Mouse (Mus musculus) intestine, embryonic 16.5 days (tissue): ENCODE data around the gene Dapl1. TPM values are rescaled to one million over a fixed set of nuclear protein-coding genes. Genes with fewer than 3 reads are reported as not detected.

Experiments used
- ATAC-seq: fragments of 200-750 bp; cut with Nextera tagmentation; 2 replicates; pipeline ENCODE4 v1.8.0; 2017; ENCODE audit warnings: moderate TSS enrichment, moderate library complexity
- H3K27ac ChIP-seq: fragments of 300-500 bp; sonication (generic); 2 replicates; pipeline ENCODE4 v1.5.1; 2014; ENCODE audit warnings: mild to moderate bottlenecking, low read length
- H3K27me3 ChIP-seq: fragments of 300-500 bp; sonication (generic); replicated peaks from 2 replicates; pipeline ENCODE4 v1.6.1; 2014; ENCODE audit warnings: low read length, control low read depth, mixed read lengths; ENCODE audit not compliant: control insufficient read depth, insufficient read depth
- H3K36me3 ChIP-seq: fragments of 300-500 bp; sonication (generic); 2 replicates; pipeline ENCODE4 v1.6.1; 2014; ENCODE audit warnings: low read length, control low read depth; ENCODE audit not compliant: control insufficient read depth, insufficient read depth
- H3K4me1 ChIP-seq: fragments of 300-500 bp; sonication (generic); 2 replicates; pipeline ENCODE4 v1.6.1; 2014; ENCODE audit warnings: low read length, control low read depth, mixed read lengths; ENCODE audit not compliant: control insufficient read depth, insufficient read depth
- H3K4me2 ChIP-seq: fragments of 300-500 bp; sonication (generic); 2 replicates; pipeline ENCODE4 v1.6.1; 2014; ENCODE audit warnings: low read depth, low read length, control low read depth
- H3K4me3 ChIP-seq: fragments of 300-500 bp; sonication (generic); 2 replicates; pipeline ENCODE4 v1.5.1; 2014; ENCODE audit warnings: mild to moderate bottlenecking, low read length
- H3K9ac ChIP-seq: fragments of 300-500 bp; sonication (generic); 2 replicates; pipeline ENCODE4 v1.6.1; 2014; ENCODE audit warnings: low read depth, low read length
- H3K9me3 ChIP-seq: fragments of 300-500 bp; sonication (generic); 2 replicates; pipeline ENCODE4 v1.6.1; 2016; ENCODE audit warnings: low read length, control low read depth; ENCODE audit not compliant: control insufficient read depth
- WGBS: fragments of 180-500 bp; shearing (Covaris S2); extraction: QIAGEN DNeasy Blood & Tissue Kit; methylation state at CpG from one replicate; pipeline ENCODE4 v1.1.7; 2014; 5-methylcytosine and 5-hydroxymethylcytosine counted together
- polyA plus RNA-seq: library from polyadenylated mRNA; unstranded; fragments of >200 nt; fragmentation: Nextera tagmentation; extraction: Ambion mirVana; gene quantifications from 2 replicates; pipeline ENCODE4 v1.2.1, GENCODE M21; 2015

Dapl1 gene
- polyA plus RNA-seq, 1 experiment from 2014 or later: not detected

DNA sequence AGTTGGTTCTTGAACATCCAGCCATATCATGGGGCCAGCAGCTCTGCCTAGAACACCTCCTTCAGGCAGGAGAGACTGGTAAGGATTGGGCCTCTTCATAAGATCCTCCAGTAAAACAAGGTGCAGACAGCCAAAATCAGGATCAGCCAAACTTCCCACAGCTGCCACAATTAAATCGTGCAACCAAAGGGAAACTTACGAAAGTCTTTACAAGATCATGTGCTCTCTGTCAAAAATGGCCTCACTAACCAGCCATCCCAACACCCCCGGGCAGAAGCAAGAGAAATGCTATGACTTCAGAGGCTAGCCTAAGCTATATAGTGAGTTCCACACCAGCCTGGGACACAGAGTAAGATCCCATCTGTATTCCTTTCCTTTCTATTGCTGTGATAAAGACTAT lies 35.9 kb upstream of the Dapl1 start:
- Histone ChIP-seq H3K4me2 (no peak overlapping the region), H3K9me3 (no peaks in the 10 kb centered on the region), H3K27ac (no peak overlapping the region), H3K36me3 (no peaks in the 10 kb centered on the region), H3K27me3 (no peaks in the 10 kb centered on the region), H3K4me3 (no peak overlapping the region), H3K4me1 (no peaks in the 10 kb centered on the region), H3K9ac (no peak overlapping the region)
- no peak for ATAC-seq
- WGBS: 87% methylated on average over 3 of the region's 3 CpGs

DNA sequence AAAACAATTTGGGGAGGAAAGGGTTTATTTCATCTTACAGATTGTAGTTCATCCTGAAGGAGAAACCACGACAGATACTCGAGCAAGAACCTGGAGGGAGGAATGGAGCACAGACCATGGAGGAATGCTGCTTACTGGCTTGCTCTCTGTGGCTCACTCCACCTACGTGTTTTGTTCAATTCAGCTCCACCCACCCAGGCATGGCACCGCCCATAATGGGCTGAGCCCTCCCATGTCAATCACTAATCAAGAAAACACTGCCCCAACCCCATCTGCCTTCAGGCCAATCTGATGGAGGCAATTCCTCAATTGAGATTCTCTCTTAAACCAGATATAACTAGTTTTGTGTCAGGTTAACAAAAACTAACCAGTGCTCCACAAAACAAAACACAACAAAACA lies 35.5 kb upstream of the Dapl1 start:
- H3K9me3 ChIP-seq: no peaks in the 10 kb centered on the region
- no peak overlapping the region for H3K27ac ChIP-seq
- 72% methylated on average over 4 of the region's 4 CpGs for WGBS
- ATAC-seq: no peak
- no peaks in the 10 kb centered on the region for H3K36me3 ChIP-seq
- no peaks in the 10 kb centered on the region for H3K27me3 ChIP-seq
- H3K9ac ChIP-seq: no peak overlapping the region
- no peak overlapping the region for H3K4me2 ChIP-seq
- H3K4me1 ChIP-seq: no peaks in the 10 kb centered on the region
- no peak overlapping the region for H3K4me3 ChIP-seq

DNA sequence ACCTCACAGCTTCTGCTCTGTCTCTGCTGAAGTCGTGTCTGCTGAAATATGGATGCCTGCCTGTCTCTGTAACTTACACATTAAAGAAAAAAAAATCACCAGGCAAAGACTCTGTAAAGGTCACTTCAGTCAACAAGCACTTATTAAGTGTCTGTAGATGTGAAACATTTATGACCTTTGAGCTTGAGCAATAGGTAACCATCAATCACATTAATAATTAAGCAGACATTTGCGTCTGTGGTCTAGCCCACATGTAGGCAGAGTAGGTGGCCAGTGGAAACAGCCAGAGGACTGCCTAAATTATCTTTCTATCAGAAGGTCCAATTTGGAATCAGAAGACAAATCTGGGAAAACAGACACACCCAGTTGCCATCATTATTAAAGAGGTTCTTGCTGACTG lies 32.8 kb upstream of the Dapl1 start:
- Histone ChIP-seq H3K9ac (no peak overlapping the region), H3K4me1 (no peaks in the 10 kb centered on the region), H3K4me3 (no peak overlapping the region), H3K36me3 (no peaks in the 10 kb centered on the region), H3K27ac (no peak overlapping the region), H3K27me3 (no peaks in the 10 kb centered on the region), H3K9me3 (no peaks in the 10 kb centered on the region), H3K4me2 (no peak overlapping the region)
- peak; percentile 50; the same call in 1 of the 2 replicates for ATAC-seq
- WGBS: 41% methylated on average over 2 of the region's 2 CpGs

DNA sequence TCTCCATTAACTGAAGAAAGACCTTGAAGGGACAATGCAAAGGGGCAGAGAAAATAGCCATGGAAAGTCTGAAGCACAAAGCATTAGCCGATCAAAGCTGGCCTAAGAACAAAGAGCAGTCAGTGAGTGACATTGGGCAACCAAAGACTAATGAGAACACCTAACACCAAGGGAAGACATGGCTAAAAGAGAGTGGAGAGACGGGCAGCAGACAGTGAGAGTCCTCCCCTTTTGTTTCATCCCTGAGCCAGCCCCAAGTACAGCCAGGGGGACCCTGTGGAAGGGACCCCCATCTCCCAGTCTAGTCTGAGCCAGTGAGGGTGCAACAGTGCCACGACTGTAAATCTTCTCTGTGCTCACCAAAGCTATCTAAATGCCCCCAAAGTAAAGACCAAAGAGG lies 32.4 kb upstream of the Dapl1 start:
- no peaks in the 10 kb centered on the region for H3K9me3 ChIP-seq
- no peaks in the 10 kb centered on the region for H3K36me3 ChIP-seq
- H3K9ac ChIP-seq: no peak overlapping the region
- no peak overlapping the region for H3K27ac ChIP-seq
- no peak overlapping the region for H3K4me3 ChIP-seq
- no peak for ATAC-seq
- no peak overlapping the region for H3K4me2 ChIP-seq
- H3K4me1 ChIP-seq: no peaks in the 10 kb centered on the region
- no peaks in the 10 kb centered on the region for H3K27me3 ChIP-seq
- 81% methylated on average over 3 of the region's 3 CpGs for WGBS

DNA sequence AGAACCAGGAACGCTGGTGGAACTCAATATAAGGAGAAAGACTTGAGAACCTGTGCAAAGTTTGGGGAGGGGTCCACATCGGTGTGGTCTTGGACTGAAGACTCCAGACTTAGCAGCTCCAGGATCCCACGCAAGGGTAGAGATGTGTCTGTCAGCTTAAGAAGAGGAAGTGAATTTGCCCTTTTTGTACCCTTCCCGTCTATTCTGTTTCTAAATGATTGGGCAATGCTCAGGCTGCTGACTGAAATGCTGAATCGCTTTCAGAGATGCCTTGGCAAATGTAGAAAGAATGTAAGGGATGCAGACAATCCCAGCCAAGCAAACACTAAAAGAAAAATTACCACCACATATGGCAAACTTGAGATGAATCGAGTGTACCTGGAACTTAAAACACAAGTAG lies 22.4 kb upstream of the Dapl1 start:
- WGBS: 78% methylated on average over 6 of the region's 6 CpGs
- Histone ChIP-seq H3K4me3 (no peak overlapping the region), H3K27me3 (no peaks in the 10 kb centered on the region)

DNA sequence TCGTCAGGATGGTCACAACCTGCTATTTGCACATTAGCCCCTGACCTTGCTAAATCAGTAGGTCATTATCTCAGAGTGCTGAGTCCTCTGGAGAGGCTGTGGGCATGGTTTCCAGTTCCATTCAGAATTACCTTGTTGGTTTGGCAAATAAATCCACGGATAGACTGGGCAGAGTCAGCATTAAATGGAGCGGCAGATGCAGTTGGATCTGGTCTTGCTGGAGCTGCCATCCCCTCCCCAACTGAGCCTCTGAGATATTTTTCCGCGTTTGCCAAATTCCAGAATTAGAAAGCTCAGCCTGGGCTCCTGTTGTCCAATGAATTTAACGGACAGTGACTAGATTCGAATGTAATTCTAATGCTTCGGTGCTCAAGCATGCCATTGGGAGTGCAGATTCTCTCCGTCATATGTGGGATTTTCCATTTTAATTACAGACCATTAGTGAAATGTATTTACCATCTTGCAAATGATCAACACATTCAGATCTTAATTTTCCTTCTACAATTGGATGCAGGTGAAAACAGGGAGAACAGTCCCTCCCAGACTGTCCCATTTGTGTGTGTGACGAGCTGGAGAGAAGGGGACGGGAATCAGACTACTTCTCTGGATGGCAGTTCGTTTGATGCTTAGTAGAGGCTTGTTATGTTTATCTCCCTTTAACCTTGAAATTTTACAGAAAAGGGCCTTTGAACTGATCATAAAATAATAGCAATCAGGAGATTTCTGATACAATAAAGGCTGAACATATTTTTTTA lies 20.8 kb upstream of the Dapl1 start:
- ATAC-seq: no peak
- Histone ChIP-seq H3K4me2 (no peak overlapping the region), H3K9ac (no peak overlapping the region), H3K4me1 (no peaks in the 10 kb centered on the region), H3K27ac (no peak overlapping the region), H3K4me3 (no peak overlapping the region), H3K27me3 (no peaks in the 10 kb centered on the region), H3K9me3 (no peaks in the 10 kb centered on the region), H3K36me3 (no peaks in the 10 kb centered on the region)
- WGBS: 70% methylated on average over 12 of the region's 12 CpGs

More for the DNA sequence above, 22.4 kb upstream of the Dapl1 start:
- Histone ChIP-seq H3K36me3 (no peaks in the 10 kb centered on the region), H3K9me3 (no peaks in the 10 kb centered on the region), H3K4me2 (no peak overlapping the region), H3K9ac (no peak overlapping the region), H3K27ac (no peak overlapping the region), H3K4me1 (no peaks in the 10 kb centered on the region)
- ATAC-seq: no peak

DNA sequence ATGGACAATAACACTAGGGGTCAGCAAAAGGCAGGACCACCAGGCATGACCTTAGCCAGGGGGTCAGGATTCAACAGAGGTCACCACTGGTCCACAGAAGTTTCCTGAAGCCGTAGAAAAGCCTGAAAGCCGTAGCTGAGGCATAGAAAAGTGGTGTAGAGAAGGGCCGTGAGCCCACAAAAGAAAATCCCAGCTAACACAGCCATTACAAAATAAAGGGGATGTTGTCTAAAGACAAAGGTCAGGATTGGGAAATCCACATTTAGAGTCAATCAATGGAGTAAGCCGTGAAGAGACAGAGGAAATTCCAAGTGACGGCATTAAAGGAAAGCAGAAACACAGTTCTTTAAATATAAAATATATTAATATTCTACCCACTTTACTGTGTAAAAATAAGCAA lies 18.8 kb upstream of the Dapl1 start:
- H3K4me1 ChIP-seq: no peaks in the 10 kb centered on the region
- H3K27me3 ChIP-seq: no peaks in the 10 kb centered on the region
- ATAC-seq: no peak
- H3K9me3 ChIP-seq: no peaks in the 10 kb centered on the region
- no peak overlapping the region for H3K27ac ChIP-seq
- H3K4me2 ChIP-seq: no peak overlapping the region
- WGBS: 74% methylated on average over 5 of the region's 5 CpGs
- no peak overlapping the region for H3K9ac ChIP-seq
- no peak overlapping the region for H3K4me3 ChIP-seq
- no peaks in the 10 kb centered on the region for H3K36me3 ChIP-seq

DNA sequence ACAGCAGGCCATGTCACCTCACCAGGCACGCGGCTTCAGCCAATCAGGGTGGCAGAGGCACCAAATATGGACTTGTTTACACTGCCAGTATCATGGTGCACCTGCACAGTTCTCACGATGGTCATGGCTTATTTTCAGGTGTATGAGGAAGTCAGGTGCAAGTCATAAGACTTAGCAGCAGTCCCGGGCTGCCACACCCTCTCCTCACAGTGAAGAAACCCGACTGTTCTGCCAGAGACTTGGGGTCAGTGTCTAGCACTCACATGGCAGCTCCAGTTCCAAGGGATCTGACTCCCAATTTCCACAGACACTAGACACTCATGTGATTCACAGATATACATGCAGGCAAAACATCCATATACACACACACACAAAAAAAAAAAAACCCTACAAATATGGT lies 18.1 kb upstream of the Dapl1 start:
- H3K4me1 ChIP-seq: 0 out of 2 replicates have a peak, but pooled peaks cover 4% of the 10 kb centered on the region
- no peaks in the 10 kb centered on the region for H3K9me3 ChIP-seq
- no peak overlapping the region for H3K9ac ChIP-seq
- WGBS: 75% methylated on average over 5 of the region's 5 CpGs
- H3K27ac ChIP-seq: no peak overlapping the region
- peak; percentile 48; the same call in 1 of the 2 replicates for ATAC-seq
- H3K4me3 ChIP-seq: no peak overlapping the region
- no peaks in the 10 kb centered on the region for H3K27me3 ChIP-seq
- H3K36me3 ChIP-seq: no peaks in the 10 kb centered on the region
- no peak overlapping the region for H3K4me2 ChIP-seq

DNA sequence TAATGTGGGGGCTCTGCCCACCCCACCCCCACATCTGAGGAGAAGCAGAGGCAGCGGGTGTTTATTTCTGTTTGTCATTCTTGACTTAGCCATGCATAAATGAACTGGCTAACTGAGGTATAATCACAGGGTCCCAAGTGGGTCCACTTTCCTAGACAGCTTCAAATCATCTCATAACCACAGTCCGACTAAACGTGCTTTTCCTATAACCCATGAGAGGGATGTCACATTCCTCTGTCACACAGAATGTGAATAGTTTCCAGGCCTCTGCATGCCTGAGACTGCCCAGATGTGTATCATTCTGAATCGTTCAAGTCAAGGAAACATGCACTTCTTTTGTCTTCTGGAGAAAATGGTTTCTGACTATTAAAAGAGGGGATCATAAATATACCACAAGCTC lies 17.4 kb upstream of the Dapl1 start:
- no peak overlapping the region for H3K4me3 ChIP-seq
- H3K27me3 ChIP-seq: no peaks in the 10 kb centered on the region
- ATAC-seq: peak; percentile 33; the same call in 1 of the 2 replicates
- H3K9me3 ChIP-seq: no peaks in the 10 kb centered on the region
- H3K27ac ChIP-seq: no peak overlapping the region
- H3K4me1 ChIP-seq: 0 out of 2 replicates have a peak, but pooled peaks cover 4% of the 10 kb centered on the region
- no peak overlapping the region for H3K9ac ChIP-seq
- WGBS: 38% methylated on average over 4 of the region's 4 CpGs
- no peak overlapping the region for H3K4me2 ChIP-seq
- no peaks in the 10 kb centered on the region for H3K36me3 ChIP-seq

DNA sequence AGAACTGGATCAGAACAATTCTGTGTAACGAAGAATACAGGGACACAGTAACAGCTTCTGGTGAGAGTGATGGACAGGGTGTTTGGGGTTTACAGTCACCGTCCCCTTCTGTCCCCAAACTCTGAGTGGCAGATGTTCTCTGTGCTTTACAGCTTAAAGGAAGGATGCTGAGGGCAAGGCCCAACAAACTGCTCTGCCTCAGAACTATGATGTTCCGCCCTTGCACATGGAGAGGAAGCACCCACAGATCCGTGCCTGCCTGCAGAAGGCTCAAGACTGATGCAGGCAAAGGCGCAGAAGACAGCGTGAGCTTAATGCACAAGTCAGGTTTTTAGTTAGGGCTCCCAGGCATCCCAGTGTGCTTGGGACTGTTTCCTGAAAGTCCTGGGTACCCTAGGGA lies 16.5 kb upstream of the Dapl1 start:
- no peaks in the 10 kb centered on the region for H3K9me3 ChIP-seq
- H3K4me3 ChIP-seq: no peak overlapping the region
- H3K27ac ChIP-seq: no peak overlapping the region
- no peaks in the 10 kb centered on the region for H3K27me3 ChIP-seq
- 0 out of 2 replicates have a peak, but pooled peaks cover 4% of the 10 kb centered on the region for H3K4me1 ChIP-seq
- no peaks in the 10 kb centered on the region for H3K36me3 ChIP-seq
- H3K4me2 ChIP-seq: no peak overlapping the region
- WGBS: 87% methylated on average over 6 of the region's 6 CpGs
- ATAC-seq: no peak
- no peak overlapping the region for H3K9ac ChIP-seq
